Mouse (Mus musculus) megakaryocyte, adult 5-6 weeks (primary cell): ENCODE data around the gene Dcdc2b. TPM values are rescaled to one million over a fixed set of nuclear protein-coding genes. Genes with fewer than 3 reads are reported as not detected.

ENCODE experiments used
- ATAC-seq: 2 replicates; pipeline ENCODE4 v1.8.0; 2016; ENCODE audit warnings: mild to moderate bottlenecking, inconsistent platforms; ENCODE audit not compliant: poor library complexity, severe bottlenecking
- total RNA-seq, 2 experiments: library from RNA; stranded (forward) in 1 of 2; stranded (reverse) in 1 of 2; fragments of 153-499, 151-499 nt in 1 of 2; fragments of 221-1000, 200-1000 nt in 1 of 2; gene quantifications; 2 replicates each; pipeline versions ENCODE4 v1.2.3 to v1.2.4; 2015 to 2017

Dcdc2b gene
- total RNA-seq, 2 experiments from 2014 or later: 3.5 TPM; not detected in 1

DNA sequence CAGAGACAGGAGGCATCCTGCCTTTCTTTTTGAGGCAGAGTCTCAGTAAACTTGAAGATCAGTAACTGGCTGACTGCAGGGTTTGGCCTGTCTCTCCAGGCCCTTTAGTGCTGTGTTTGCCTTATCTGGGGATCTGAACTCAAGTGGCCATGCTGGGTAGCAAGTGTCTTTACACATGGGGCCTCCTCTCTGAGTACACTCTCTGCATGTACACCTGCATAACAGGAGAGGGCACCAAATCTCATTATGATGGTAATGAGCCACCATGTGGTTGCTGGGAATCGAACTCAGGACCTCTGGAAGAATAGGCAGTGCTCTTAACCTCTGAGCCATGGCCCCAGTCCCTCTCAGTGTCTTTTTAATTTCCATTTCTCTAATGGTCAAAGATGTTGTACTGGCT lies 31.8 kb downstream of the Dcdc2b start:
- ATAC-seq: no peak

DNA sequence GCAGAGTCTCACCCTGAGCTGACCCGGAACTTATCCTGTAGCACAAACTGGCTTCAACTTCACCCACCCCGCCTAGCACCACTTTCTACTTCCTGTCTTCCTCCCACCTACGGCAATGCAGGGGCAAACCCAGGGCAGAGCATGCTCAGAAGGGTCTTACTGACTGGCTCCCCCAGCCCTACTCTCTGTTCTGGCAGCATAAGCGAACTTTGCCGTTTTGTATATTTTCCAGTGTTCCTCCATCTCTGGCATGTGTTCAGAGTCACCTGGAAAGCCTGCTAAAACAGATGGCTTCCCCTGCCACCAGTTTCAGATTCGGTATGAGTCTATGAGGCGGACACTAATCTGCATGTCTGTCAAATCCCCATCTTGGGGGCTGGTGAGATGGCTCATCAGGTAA lies 33.7 kb downstream of the Dcdc2b start:
- no peak for ATAC-seq

DNA sequence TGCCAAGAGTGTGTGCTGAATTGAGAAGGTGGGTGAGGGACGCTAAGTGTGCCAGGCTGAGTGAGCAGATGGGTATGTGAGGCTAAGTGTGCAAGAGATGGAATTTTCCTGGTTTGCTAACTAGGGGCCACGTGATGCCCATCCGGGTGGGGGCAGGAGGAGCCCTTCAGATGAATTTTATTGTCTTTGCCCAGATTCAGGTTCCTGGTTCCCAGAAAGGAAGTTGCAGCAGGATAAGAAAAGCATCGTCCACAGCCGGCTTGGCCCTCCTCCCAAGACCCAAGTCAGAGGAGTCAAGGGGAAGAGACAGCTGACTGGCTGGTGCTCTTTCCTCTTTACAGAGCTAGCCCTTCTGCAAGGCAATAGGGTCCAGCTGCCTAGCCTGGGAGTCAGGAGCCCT lies 35.6 kb downstream of the Dcdc2b start, which contains the start of gene Fam167b:
Gene Fam167b, minus strand, starts transcription at position 84 of the 400 bp plus-strand sequence.
- no peak for ATAC-seq

DNA sequence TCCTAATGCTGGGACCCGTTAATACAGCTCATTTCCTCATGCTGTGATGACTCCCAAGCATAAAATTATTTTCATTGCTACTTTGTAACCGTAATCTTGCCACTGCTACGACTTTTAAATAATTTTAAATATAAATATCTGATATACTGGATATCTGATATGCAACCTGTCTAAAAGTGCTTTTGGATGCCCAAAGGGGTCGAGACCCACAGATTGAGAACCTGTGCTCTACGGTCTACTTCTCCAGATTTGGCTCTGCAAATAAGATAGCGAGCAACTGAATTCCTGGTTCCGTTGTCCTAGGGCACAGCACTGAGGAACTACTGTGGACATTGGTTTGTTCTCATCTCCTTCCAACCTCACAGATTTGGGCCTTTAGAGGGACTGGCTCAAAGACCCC lies 36.4 kb downstream of the Dcdc2b start:
- no peak for ATAC-seq

DNA sequence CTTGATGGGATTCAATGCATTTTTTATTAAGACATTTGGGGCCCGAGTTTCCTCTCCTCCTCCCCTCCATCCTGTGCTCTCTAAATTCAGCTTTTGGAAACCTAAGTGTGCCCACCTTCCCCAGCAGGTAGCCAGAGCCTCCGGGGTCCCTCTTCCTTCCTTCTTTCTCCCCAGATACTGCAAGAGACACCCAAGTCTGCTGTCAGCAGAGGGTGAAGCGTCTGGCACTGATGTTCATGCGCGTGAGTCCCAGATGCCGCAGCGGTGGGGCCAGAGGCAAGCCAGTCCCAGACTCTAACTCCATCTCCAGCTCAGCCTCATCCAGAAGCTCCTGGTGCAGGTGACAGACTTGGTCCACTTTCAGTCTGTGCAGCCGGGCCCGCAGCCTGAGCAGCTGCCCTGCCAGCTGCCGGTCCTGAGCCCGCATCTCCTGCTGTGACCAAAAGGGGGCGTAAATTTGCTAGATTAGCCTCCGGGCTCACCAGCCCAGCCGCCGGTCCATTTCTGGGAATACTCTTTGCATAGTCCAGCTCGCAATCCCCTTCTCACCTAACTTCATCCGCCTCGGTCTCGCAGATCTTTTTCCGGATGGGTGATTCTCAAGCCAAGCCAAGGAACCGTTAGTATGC lies 37.1 kb downstream of the Dcdc2b start:
- ATAC-seq: peak; percentile 73

DNA sequence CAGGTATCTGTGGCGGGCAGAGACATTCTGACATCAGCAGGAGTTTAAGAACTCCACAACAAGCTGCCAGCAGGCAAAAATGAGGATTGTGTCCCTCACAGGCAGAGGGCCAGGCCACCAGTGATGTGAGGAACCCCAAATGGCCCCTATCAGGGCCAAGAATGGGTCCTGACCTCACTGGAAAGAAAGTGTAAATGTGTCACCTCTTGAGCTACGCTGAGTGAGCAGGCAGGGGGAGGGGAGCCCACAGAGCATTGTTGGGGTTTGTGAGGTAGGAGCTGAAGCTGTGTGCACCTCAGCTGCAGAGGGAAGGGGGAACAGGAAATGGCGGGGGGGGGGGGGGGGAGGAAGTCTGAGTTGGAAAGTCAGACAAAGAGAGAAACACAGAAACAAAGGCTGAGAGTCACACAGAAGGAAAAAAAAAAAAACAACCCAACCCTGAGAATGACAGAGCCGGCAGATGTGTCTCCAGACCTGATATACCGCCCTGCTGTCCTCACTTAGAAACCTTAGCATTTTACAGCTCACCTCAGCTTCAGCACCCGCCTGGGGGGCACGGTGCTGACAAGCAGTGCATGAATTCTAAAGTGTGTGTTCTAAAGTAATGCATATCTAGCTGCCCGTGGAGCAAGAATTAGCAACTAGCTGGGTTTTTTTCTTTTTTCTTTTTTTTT lies 38.7 kb downstream of the Dcdc2b start:
- ATAC-seq: peak; percentile 72

DNA sequence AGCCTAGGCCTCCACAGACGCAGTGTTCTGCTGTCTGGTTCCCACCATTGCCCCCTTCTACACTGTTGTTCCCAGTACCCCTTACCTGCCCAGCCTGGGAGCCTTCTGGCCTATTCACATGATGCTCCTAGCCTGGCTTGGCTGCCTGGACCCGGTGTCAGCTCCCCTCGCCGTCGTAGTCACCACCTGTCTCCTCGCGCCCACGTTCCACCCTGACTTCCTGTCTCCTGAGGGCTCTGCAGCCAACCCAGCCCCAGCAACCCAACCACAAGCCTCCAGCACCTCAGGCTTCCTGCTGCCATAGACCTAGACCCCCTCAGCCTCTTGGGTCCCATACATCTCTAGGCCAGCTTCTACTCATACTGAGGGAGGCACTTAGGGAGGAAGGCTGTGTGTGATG lies 40.6 kb downstream of the Dcdc2b start, which contains the start of gene Lck:
Gene Lck, minus strand, starts transcription at position 212 of the 400 bp plus-strand sequence.
- 0 out of 2 replicates have a peak, but pooled peaks have one; percentile 22 for ATAC-seq

DNA sequence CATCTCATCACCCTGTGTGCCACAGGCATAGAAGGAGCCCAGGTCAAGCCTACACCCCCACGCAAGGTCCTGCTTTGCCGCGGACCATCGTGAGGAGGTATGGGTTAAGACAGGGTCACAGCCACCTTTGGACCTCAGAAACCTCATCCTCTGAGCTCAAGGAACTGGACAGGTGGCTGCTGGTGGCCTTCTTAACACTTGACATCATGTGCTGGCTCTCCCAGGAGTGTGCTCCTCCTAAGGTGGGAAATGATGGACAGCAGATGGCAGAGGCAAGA lies 41.0 kb downstream of the Dcdc2b start:
- ATAC-seq: no peak

DNA sequence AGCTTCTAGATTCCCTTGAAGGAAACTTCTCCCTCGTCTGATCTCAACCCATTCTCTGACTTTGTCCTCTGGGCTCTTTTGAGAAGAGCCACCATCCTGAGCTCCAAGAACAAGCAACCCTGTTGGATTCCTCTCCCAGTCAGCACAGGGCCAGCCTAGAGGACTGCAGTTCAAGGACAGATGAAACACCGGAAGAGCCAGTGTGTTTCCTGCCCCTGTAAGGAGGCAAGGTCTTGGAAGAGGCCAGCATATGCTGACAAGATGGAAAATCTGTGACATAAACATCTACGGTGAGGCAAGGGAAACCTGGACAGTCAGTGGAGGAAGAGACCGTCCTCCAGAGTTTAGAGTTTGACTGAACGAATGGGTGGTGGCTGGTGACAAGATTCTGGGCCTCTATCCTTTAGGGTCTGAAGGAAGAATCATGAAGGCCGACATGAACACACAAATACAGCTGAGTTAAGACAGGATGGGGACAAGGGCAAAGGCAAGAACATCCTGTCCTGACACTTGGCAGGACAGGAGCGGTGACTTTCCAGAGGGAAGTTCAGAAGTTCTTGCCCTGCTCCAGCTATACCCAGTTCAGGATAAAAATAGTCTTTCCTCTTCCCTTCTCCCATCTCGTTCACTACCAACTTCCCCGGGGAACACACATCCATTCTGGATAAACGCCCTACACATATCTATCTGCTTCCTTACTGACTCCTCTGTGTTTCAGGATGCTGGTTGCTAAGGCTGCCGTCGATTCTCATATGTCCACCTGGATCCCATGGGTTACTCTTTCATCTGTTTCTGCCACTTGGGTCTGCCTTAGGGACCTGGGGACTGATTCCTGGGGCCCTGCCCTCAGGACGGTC lies 41.6 kb downstream of the Dcdc2b start:
- no peak for ATAC-seq

DNA sequence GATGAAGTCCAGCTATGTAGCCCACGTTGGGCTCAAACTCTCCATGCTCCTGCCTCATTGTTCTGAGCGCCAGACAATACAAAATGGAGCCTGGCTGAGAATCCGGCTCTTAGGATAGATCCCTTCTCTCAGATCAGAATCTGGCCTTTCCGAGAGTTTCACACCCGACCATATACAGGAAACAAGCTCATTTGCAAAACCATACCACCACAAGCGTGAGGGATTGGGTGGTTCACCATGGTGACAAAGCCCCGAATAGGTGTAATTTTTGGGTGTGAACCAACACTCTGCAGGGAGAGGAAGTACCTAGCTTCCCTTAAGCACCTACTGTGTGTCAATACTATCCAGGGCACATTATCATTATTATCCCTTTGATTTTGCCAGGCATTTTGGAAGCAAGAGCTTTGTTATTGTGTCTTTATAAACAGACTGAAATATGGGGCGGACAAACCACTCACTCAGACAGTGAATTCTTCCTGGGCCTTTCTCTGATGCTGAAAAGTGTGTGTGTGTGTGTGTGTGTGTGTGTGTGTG lies 42.4 kb downstream of the Dcdc2b start:
- peak; percentile 25; the same call in 1 of the 2 replicates for ATAC-seq

DNA sequence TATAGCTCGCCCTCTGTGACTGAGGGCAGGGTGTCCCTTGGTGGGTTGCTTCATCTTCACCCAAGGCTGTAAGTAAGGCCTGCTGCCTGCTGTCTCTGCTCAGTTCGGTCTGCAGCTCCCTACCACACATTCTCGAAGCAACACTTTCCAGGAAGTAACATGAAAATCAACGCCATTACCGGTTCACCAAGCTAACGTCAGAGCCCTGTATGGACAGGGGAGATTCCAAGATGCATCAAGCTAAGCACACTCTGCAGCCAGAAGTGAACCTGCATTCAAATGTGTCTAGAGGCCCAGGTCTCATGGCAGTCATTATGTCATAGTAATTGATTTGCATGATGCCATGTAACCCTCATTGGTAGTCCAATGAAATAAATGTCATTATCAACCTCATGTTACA lies 44.0 kb downstream of the Dcdc2b start:
- no peak for ATAC-seq

DNA sequence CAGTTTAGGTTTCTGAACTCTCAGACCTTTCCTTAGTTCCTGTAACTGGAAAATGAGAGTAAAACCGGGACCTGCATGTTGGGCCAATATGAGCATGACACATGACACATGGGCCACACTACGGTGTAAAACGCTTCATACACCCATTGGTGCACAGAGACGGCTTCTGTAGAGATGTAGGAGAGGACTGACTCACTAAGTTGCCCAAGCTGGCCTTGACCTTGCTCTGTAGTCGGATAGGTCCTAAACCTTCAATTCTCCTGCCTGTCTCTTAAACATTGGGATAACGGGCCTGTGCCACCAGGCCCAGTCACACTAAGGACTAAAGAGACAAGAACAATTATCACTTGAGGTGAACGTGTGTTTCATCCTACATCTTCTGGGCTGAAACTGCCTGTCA lies 45.7 kb downstream of the Dcdc2b start:
- no peak for ATAC-seq

DNA sequence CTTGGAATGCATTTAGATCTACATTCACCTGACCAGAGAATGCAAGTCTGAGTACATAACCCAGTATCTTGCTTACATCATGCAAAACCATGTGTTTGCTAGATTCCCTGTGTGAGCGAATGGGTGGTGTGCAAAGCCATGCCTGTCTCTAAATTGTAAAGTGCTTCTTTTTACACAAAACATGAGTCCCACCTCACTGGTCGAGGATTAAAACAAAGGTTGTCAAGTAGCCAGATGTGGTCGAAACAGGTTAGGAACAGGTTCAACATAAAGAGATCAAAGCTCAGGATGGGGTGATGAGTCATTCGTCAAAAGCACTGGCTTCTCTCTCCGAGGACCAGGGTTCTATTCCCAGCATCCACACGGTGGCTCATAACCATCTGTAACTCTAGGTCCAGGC lies 48.9 kb downstream of the Dcdc2b start:
- ATAC-seq: no peak

DNA sequence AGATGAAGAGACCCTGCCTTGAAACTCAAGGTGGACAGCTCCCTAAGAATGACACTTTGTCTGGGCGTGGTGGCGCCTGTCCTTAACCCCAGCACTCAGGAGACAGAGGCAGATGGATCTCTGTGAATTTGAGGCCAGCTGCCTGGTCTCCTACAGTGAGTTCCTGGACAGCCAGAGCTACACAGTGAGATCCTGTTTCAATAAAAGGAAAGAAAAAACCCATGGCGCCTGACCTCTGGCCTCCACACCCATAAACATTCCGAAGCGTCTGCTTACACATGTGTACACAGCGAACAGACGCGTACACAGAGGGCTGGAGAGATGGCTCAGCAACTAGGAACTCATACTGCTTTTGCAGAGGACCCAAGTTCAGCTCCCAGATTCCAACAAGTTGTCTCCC lies 50.3 kb downstream of the Dcdc2b start:
- no peak for ATAC-seq

DNA sequence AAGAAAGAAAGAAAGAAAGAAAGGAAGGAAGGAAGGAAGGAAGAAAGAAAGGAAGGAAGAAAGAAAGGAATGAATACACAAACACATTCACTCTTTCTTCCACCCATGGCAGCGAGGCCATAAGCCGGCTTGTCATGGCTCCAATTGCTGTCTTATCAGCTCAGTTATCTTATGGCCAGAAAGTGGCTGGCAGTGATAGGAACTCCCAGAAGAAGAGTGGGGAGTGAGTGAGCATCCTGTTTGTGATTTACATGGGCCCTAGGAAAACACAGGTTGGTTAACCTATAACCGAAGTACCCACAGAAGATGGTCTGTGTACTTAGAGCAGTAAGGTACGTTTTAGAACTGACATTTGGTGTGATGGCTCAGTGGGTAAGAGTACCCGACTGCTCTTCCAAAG lies 52.9 kb downstream of the Dcdc2b start:
- no peak for ATAC-seq

Other genes starting within 250 kb of the Dcdc2b start
- gene Zbtb8a, start 236.1 kb downstream of the Dcdc2b start, total RNA-seq (2015): 3.0 and 3.3 TPM in 2 replicates
- gene Zbtb8a, start 236.1 kb downstream of the Dcdc2b start, total RNA-seq (2017): 9.3 and 9.4 TPM in 2 replicates
- not detected in 2 replicates for gene Zbtb8b, start 173.4 kb downstream of the Dcdc2b start, total RNA-seq (2015)
- not detected in 2 replicates for gene Zbtb8b, start 173.4 kb downstream of the Dcdc2b start, total RNA-seq (2017)
- gene Bsdc1, start 152.7 kb downstream of the Dcdc2b start, total RNA-seq (2015): 24.3 and 24.9 TPM in 2 replicates
- 28.5 and 35.8 TPM in 2 replicates for gene Bsdc1, start 152.7 kb downstream of the Dcdc2b start, total RNA-seq (2017)
- gene Tssk3, start 123.2 kb downstream of the Dcdc2b start, total RNA-seq (2015): not detected in 2 replicates
- gene Tssk3, start 123.2 kb downstream of the Dcdc2b start, total RNA-seq (2017): not detected in 2 replicates
- not detected in 2 replicates for gene Fam229a, start 123.1 kb downstream of the Dcdc2b start, total RNA-seq (2015)
- gene Fam229a, start 123.1 kb downstream of the Dcdc2b start, total RNA-seq (2017): not detected in 2 replicates
- gene Marcksl1, start 100.7 kb downstream of the Dcdc2b start, total RNA-seq (2015): 28.5 and 32.6 TPM in 2 replicates
- 25.4 and 29.3 TPM in 2 replicates for gene Marcksl1, start 100.7 kb downstream of the Dcdc2b start, total RNA-seq (2017)
- 94.1 and 98.6 TPM in 2 replicates for gene Hdac1, start 71.5 kb downstream of the Dcdc2b start, total RNA-seq (2015)
- 68.6 and 75.0 TPM in 2 replicates for gene Hdac1, start 71.5 kb downstream of the Dcdc2b start, total RNA-seq (2017)
- gene Lck, start 40.6 kb downstream of the Dcdc2b start, total RNA-seq (2015): 5.6 and 8.2 TPM in 2 replicates
- gene Lck, start 40.6 kb downstream of the Dcdc2b start, total RNA-seq (2017): 6.0 and 6.9 TPM in 2 replicates
- gene Fam167b, start 35.7 kb downstream of the Dcdc2b start, total RNA-seq (2015): not detected in 2 replicates
- not detected in 2 replicates for gene Fam167b, start 35.7 kb downstream of the Dcdc2b start, total RNA-seq (2017)
- gene Eif3i, start 13.6 kb downstream of the Dcdc2b start, total RNA-seq (2015): 186 and 204 TPM in 2 replicates
- 140 and 156 TPM in 2 replicates for gene Eif3i, start 13.6 kb downstream of the Dcdc2b start, total RNA-seq (2017)
- gene Tmem234, start 13.6 kb downstream of the Dcdc2b start, total RNA-seq (2015): 104 and 120 TPM in 2 replicates
- 126 and 128 TPM in 2 replicates for gene Tmem234, start 13.6 kb downstream of the Dcdc2b start, total RNA-seq (2017)
- gene Iqcc, start 4.8 kb upstream of the Dcdc2b start, total RNA-seq (2015): 14.3 and 16.6 TPM in 2 replicates
- 6.4 and 7.4 TPM in 2 replicates for gene Iqcc, start 4.8 kb upstream of the Dcdc2b start, total RNA-seq (2017)
- 49.7 and 68.6 TPM in 2 replicates for gene Ccdc28b, start 9.7 kb upstream of the Dcdc2b start, total RNA-seq (2015)
- gene Ccdc28b, start 9.7 kb upstream of the Dcdc2b start, total RNA-seq (2017): 77.2 and 89.0 TPM in 2 replicates
- gene Txlna, start 26.8 kb upstream of the Dcdc2b start, total RNA-seq (2015): 14.6 and 16.3 TPM in 2 replicates
- gene Txlna, start 26.8 kb upstream of the Dcdc2b start, total RNA-seq (2017): 55.8 and 68.1 TPM in 2 replicates
- 17.4 and 25.4 TPM in 2 replicates for gene Kpna6, start 58.5 kb upstream of the Dcdc2b start, total RNA-seq (2015)
- gene Kpna6, start 58.5 kb upstream of the Dcdc2b start, total RNA-seq (2017): 20.7 and 21.6 TPM in 2 replicates
- gene Tmem39b, start 82.6 kb upstream of the Dcdc2b start, total RNA-seq (2015): 11.3 and 20.2 TPM in 2 replicates
- gene Tmem39b, start 82.6 kb upstream of the Dcdc2b start, total RNA-seq (2017): 2.6 and 10.9 TPM in 2 replicates
- gene Khdrbs1, start 128.0 kb upstream of the Dcdc2b start, total RNA-seq (2015): 83.6 and 94.7 TPM in 2 replicates
- gene Khdrbs1, start 128.0 kb upstream of the Dcdc2b start, total RNA-seq (2017): 69.9 and 89.8 TPM in 2 replicates
- gene Ptp4a2, start 197.0 kb upstream of the Dcdc2b start, total RNA-seq (2015): 363 and 365 TPM in 2 replicates
- 430 and 463 TPM in 2 replicates for gene Ptp4a2, start 197.0 kb upstream of the Dcdc2b start, total RNA-seq (2017)